Comparison of ENCODE assay signal across 15 mouse cellular contexts in the genomic region with DNA sequence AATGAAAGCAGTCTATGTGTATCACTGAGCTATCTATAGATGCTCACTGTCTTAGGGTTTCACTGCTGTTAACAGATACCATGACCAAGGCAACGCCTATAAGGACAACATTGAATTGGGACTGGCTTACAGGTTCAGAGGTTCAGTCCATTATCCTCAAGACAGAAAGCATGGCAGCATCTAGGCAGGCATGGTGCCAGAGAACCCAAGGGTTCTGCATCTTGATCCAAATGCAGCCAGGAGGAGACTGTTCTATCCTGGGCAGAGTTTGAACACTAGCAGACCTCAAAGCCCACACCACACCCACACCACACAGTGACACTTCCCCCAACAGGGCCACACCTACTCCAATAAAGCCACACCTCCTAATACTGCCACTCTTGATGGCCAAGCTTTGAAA.
"Had no signal": no experiment of that assay in that cellular context is flagged by ENCODE, and none has a peak within 500 bp of the region (broad histone marks: within the 10 kb centered on the region; RNA-seq: fewer than 3 reads in every experiment).

No protein-coding gene starts in this region.

- ATAC-seq: forebrain, embryonic 13.5 days; forebrain, embryonic 14.5 days; forebrain, embryonic 15.5 days; forebrain, embryonic 16.5 days; forebrain, postnatal 0 days had no signal

- DNase-seq: cerebellum, postnatal 36 days; embryo, embryonic 11 days; forebrain, postnatal 0 days; gastrocnemius, adult 2 months; gastrocnemius, postnatal 10 days; gastrocnemius, postnatal 14 days; gastrocnemius, postnatal 25 days; gastrocnemius, postnatal 36 days; heart, adult 11 months; heart, adult 18-20 months; heart, adult 2 months had no signal
